Mouse (Mus musculus) ES-E14 (cell line): ENCODE measurements around the gene Ccnf. TPM values are rescaled to one million over a fixed set of nuclear protein-coding genes. Genes with fewer than 3 reads are reported as not detected.

ENCODE experiments used
- DNase-seq: peaks from one replicate; pipeline ENCODE4 v3.0.0-alpha.2; 2013; ENCODE audit warnings: low read depth, low spot score
- H3K27ac ChIP-seq: 2 replicates; pipeline ENCODE4 v1.5.1; 2012; ENCODE audit warnings: low read depth, mild to moderate bottlenecking, low read length, moderate library complexity, mixed read lengths; ENCODE audit not compliant: poor library complexity, insufficient read depth, severe bottlenecking
- H3K36me3 ChIP-seq: 2 replicates; pipeline ENCODE4 v1.6.1; 2012; ENCODE audit warnings: mild to moderate bottlenecking, low read length, moderate library complexity, mixed read lengths; ENCODE audit not compliant: control insufficient read depth, poor library complexity, insufficient read depth, severe bottlenecking
- H3K4me1 ChIP-seq, 2 experiments: fragments of 150-350 bp in 1 of 2; sonication (generic) in 1 of 2; 2 replicates each; pipeline ENCODE4 v1.6.1; 2012; ENCODE audit warnings: low read length in 2 of 2, mild to moderate bottlenecking in 1 of 2, mixed read lengths in 1 of 2; ENCODE audit not compliant: control insufficient read depth in 2 of 2, insufficient read depth in 2 of 2, poor library complexity in 1 of 2
- H3K4me3 ChIP-seq, 2 experiments: fragments of 150-350 bp in 1 of 2; sonication (generic) in 1 of 2; 2 replicates each; pipeline ENCODE4 v1.5.1; 2012; ENCODE audit warnings: low read length in 2 of 2, low read depth in 1 of 2, mild to moderate bottlenecking in 1 of 2, mixed read lengths in 1 of 2; ENCODE audit not compliant: insufficient read depth in 1 of 2, poor library complexity in 1 of 2, severe bottlenecking in 1 of 2
- H3K9ac ChIP-seq: 2 replicates; pipeline ENCODE4 v1.6.1; 2012; ENCODE audit warnings: low read depth, mild to moderate bottlenecking, low read length, mixed read lengths; ENCODE audit not compliant: poor library complexity, insufficient read depth, severe bottlenecking
- H3K9me3 ChIP-seq: fragments of 150-350 bp; sonication (generic); 2 replicates; pipeline ENCODE4 v1.6.1; 2012; ENCODE audit warnings: low read depth, mild to moderate bottlenecking, low read length; ENCODE audit not compliant: control insufficient read depth, insufficient read depth
- CHD2 ChIP-seq: IDR thresholded peaks from 2 replicates; pipeline ENCODE4 v1.6.1; 2014; ENCODE audit warnings: mild to moderate bottlenecking, low read depth, low read length, inconsistent platforms
- HCFC1 ChIP-seq: IDR thresholded peaks from 2 replicates; pipeline ENCODE4 v1.6.1; 2012; ENCODE audit warnings: low read length, inconsistent platforms, borderline replicate concordance; ENCODE audit not compliant: insufficient read depth
- MAFK ChIP-seq: IDR thresholded peaks from 2 replicates; pipeline ENCODE4 v1.6.1; 2014; ENCODE audit warnings: mild to moderate bottlenecking, low read depth, low read length, inconsistent platforms; ENCODE audit not compliant: insufficient read depth
- ZC3H11A ChIP-seq: IDR thresholded peaks from 2 replicates; pipeline ENCODE4 v1.6.1; 2012; ENCODE audit warnings: low read depth, mild to moderate bottlenecking, inconsistent platforms, low read length, borderline replicate concordance
- ZNF384 ChIP-seq: IDR thresholded peaks from 2 replicates; pipeline ENCODE4 v1.6.1; 2012; ENCODE audit warnings: low read depth, low read length, inconsistent platforms
- in situ Hi-C, 2 experiments: fragments of 600-800 bp; cut with MboI; formaldehyde crosslinking; loops; one replicate each; pipeline ENCODE4 v1.15.1; 2025; ENCODE audit warnings: low sequenced_read_pairs in 2 of 2, inconsistent platforms in 1 of 2; ENCODE audit not compliant: unreplicated experiment in 2 of 2
- total RNA-seq: library from RNA; depleted of rRNA; stranded (reverse); fragments of 300-350 nt; gene quantifications from 2 replicates; pipeline ENCODE4 v1.2.3, GENCODE M21; 2012

Ccnf gene
- total RNA-seq, 1 experiment, result 143 TPM

- DNase-seq, result no peak
- Histone ChIP-seq H3K27ac (no peak overlapping the region), H3K4me3 (no peak overlapping the region), H3K9ac (no peak overlapping the region), H3K4me1 (peaks cover 0 to 9% of the 10 kb centered on the region in 2 experiments; a peak in 1 of 4 replicates), H3K9me3 (no peaks in the 10 kb centered on the region), H3K36me3 (peaks cover 51% of the 10 kb centered on the region)
- TF ChIP-seq ZC3H11A, result no peak
- TF ChIP-seq MAFK, result no peak
- no peak for TF ChIP-seq HCFC1
- in situ Hi-C loops, result no loop called here
These were observed 28.6 kb downstream of the Ccnf start for GRCm38 (mm10) chr17:24222653-24223052.

GRCm38 (mm10) chr17:24220435-24221411 is 30.6 kb downstream of the Ccnf start, which contains the start of gene Tedc2:
Tedc2 (minus strand) TSS chr17:24220851.
- TF ChIP-seq CHD2, result no peak
- peak; percentile 82 for TF ChIP-seq MAFK
- TF ChIP-seq HCFC1, result 0 out of 2 replicates have a peak, but pooled peaks have one; percentile 23
- peak within 1 kb of the TSS; percentile 88 to 97 for H3K4me3 ChIP-seq
- in situ Hi-C loops, result no loop called here
- peaks cover 45% of the 10 kb centered on the region for H3K36me3 ChIP-seq
- H3K9me3 ChIP-seq, result no peaks in the 10 kb centered on the region
- H3K27ac ChIP-seq, result peak within 1 kb of the TSS; percentile 26; the same call in 1 of the 2 replicates
- peaks cover 2 to 9% of the 10 kb centered on the region in 2 experiments; a peak in 1 of 4 replicates for H3K4me1 ChIP-seq
- peak; percentile 94 for DNase-seq
- H3K9ac ChIP-seq, result peak within 1 kb of the TSS; percentile 89

- H3K27ac ChIP-seq, result no peak overlapping the region
- TF ChIP-seq ZC3H11A (no peak), MAFK (no peak), ZNF384 (no peak), CHD2 (no peak), HCFC1 (no peak)
- DNase-seq, result peak; percentile 81
These were observed 34.4 kb downstream of the Ccnf start for GRCm38 (mm10) chr17:24216836-24217235.

GRCm38 (mm10) chr17:24213186-24213585 is 38.1 kb downstream of the Ccnf start:
- TF ChIP-seq MAFK (no peak), CHD2 (no peak), ZNF384 (no peak)
- in situ Hi-C loops, result no loop called here
- Histone ChIP-seq H3K27ac (no peak overlapping the region), H3K9ac (no peak overlapping the region), H3K36me3 (peaks cover 15% of the 10 kb centered on the region), H3K4me3 (no peak overlapping the region), H3K4me1 (peaks cover 2 to 24% of the 10 kb centered on the region in 2 experiments; a peak in 2 of 4 replicates), H3K9me3 (no peaks in the 10 kb centered on the region)
- DNase-seq, result no peak

More at GRCm38 (mm10) chr17:24216836-24217235, 34.4 kb downstream of the Ccnf start:
- Histone ChIP-seq H3K9me3 (no peaks in the 10 kb centered on the region), H3K9ac (no peak overlapping the region), H3K36me3 (peaks cover 20% of the 10 kb centered on the region), H3K4me3 (no peak overlapping the region), H3K4me1 (peaks cover 2 to 8% of the 10 kb centered on the region in 2 experiments; a peak in 1 of 4 replicates)
- in situ Hi-C loops, result no loop called here
